Mouse (Mus musculus) neural tube, embryonic 14.5 days (tissue): ENCODE measurements at regions not wholly inside any gene's neighbourhood (a gene's known extent, or its start where the extent isn't known, plus 50 kb on each side); places are given as distances from the start of the nearest gene placed in this dataset.

Source experiments
- ATAC-seq: fragments of 200-750 bp; cut with Nextera tagmentation; 2 replicates; pipeline ENCODE4 v1.8.0; 2017; ENCODE audit warnings: low read depth, mild to moderate bottlenecking, moderate TSS enrichment, moderate library complexity
- H3K27ac ChIP-seq: fragments of 300-500 bp; sonication (generic); 2 replicates; pipeline ENCODE4 v1.5.1; 2014; ENCODE audit warnings: low read depth, mild to moderate bottlenecking, control low read depth, low read length, moderate library complexity, mixed read lengths
- H3K27me3 ChIP-seq: fragments of 300-500 bp; sonication (generic); 2 replicates; pipeline ENCODE4 v1.6.1; 2014; ENCODE audit warnings: low read length; ENCODE audit not compliant: control insufficient read depth, insufficient read depth
- H3K36me3 ChIP-seq: fragments of 300-500 bp; sonication (generic); 2 replicates; pipeline ENCODE4 v1.6.1; 2014; ENCODE audit warnings: low read length, mixed read lengths; ENCODE audit not compliant: control insufficient read depth, insufficient read depth
- H3K4me1 ChIP-seq: fragments of 300-500 bp; sonication (generic); 2 replicates; pipeline ENCODE4 v1.6.1; 2014; ENCODE audit warnings: low read length; ENCODE audit not compliant: control insufficient read depth, insufficient read depth
- H3K4me2 ChIP-seq: fragments of 300-500 bp; sonication (generic); 2 replicates; pipeline ENCODE4 v1.6.1; 2014; ENCODE audit warnings: mild to moderate bottlenecking, low read depth, low read length, control low read depth
- H3K4me3 ChIP-seq: fragments of 300-500 bp; sonication (generic); 2 replicates; pipeline ENCODE4 v1.5.1; 2014; ENCODE audit warnings: low read depth, low read length, control low read depth, mixed read lengths
- H3K9ac ChIP-seq: fragments of 300-500 bp; sonication (generic); replicated peaks from 2 replicates; pipeline ENCODE4 v1.6.1; 2014; ENCODE audit warnings: low read depth, mild to moderate bottlenecking, control low read depth, low read length, mixed read lengths
- H3K9me3 ChIP-seq: fragments of 300-500 bp; sonication (generic); 2 replicates; pipeline ENCODE4 v1.6.1; 2016; ENCODE audit warnings: low read length; ENCODE audit not compliant: control insufficient read depth
- WGBS: fragments of 180-500 bp; shearing (Covaris S2); extraction: QIAGEN DNeasy Blood & Tissue Kit; methylation state at CpG from one replicate; pipeline ENCODE4 v1.1.7; 2014; 5-methylcytosine and 5-hydroxymethylcytosine counted together

DNA sequence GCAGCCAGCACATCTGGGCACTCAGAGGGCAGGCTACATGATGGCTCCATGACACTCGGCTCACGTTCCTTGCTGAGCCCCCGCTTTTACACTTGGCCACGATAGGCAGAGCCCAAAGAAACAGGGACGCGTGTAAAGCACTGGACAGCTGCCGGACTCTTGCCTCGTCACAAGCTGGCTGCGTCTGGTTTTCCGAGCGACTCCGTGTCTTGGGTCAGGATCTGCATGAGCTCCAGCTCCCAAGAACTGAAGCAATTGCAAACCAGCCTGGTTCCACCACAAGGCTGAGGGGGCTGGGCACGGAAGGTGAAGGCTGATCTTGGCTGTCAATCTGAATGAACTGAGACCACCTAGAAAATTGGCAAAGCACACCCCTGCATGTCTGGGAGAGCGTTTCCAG, 65.1 kb upstream of the Zfp423 start:
- WGBS, result 91% methylated on average over 14 of the region's 14 CpGs
- H3K27me3 ChIP-seq, result no peaks in the 10 kb centered on the region
- ATAC-seq, result no peak
- no peaks in the 10 kb centered on the region for H3K4me1 ChIP-seq
- no peak overlapping the region for H3K9ac ChIP-seq
- H3K9me3 ChIP-seq, result no peaks in the 10 kb centered on the region
- no peaks in the 10 kb centered on the region for H3K36me3 ChIP-seq
- no peak overlapping the region for H3K4me2 ChIP-seq
- no peak overlapping the region for H3K27ac ChIP-seq
- no peak overlapping the region for H3K4me3 ChIP-seq

DNA sequence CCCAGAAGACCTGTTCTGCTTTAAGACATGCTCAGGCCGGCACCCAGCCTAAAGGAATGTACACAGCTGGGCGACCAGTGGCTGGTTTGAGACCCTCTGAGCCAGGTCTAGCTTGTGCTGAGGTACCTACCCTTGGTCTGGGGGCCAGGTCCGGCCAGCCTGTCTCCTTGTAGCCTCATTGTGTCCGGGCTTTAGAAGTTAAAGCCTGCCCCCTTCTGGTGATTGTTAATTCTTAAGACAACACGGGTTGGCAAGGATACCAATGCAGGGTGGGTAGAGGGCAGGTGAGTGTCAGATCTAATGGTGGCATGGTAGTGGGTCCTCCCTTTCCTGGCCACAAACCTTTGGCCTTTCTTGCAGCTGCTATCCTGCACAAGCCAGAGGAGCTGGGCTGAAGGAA, 64.0 kb upstream of the Zfp423 start:
- no peak overlapping the region for H3K27ac ChIP-seq
- no peak overlapping the region for H3K4me2 ChIP-seq
- H3K36me3 ChIP-seq, result no peaks in the 10 kb centered on the region
- H3K4me3 ChIP-seq, result no peak overlapping the region
- H3K27me3 ChIP-seq, result no peaks in the 10 kb centered on the region
- 11% methylated on average over 5 of the region's 5 CpGs for WGBS
- H3K9ac ChIP-seq, result no peak overlapping the region
- no peaks in the 10 kb centered on the region for H3K9me3 ChIP-seq
- peak; percentile 51; the same call in 1 of the 2 replicates for ATAC-seq
- H3K4me1 ChIP-seq, result no peaks in the 10 kb centered on the region

DNA sequence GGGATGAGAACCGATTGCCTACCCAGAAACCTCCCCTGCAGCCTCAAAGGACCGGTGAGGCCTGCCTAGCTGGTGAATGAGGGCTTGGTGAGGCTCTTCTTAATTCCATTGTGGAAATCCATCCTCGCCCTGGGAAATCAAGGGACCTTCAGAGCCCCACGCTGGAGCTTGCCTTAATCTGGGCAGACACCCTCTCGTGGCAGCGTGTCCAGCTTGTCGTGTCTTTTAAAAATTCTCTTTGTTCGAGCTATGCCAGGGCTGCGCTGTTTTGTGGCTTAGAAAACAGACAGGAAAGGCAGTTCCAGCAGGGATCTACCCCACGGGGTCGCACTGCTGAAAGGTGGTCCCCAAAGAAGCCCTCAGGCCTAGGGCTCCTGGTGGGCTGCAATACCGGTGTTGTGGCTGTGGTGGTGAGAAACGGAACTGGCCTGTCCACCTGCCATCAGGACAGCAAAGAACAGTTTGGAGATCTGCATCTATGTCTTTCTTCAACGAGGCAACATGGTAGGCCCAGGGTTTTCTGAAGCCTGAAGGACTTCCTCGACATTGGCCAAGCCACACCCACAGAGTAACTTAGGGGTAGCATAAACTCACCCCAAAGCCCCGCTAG, 63.5 kb upstream of the Zfp423 start:
- Histone ChIP-seq H3K27ac (no peak overlapping the region), H3K36me3 (no peaks in the 10 kb centered on the region), H3K4me1 (no peaks in the 10 kb centered on the region), H3K9ac (no peak overlapping the region), H3K4me3 (no peak overlapping the region), H3K9me3 (no peaks in the 10 kb centered on the region), H3K4me2 (no peak overlapping the region), H3K27me3 (no peaks in the 10 kb centered on the region)
- no peak for ATAC-seq
- WGBS, result 69% methylated on average over 16 of the region's 16 CpGs

GRCm38 (mm10) chr8:88019243-88020115, 60.1 kb upstream of the Zfp423 start:
- no peaks in the 10 kb centered on the region for H3K27me3 ChIP-seq
- ATAC-seq, result no peak
- H3K27ac ChIP-seq, result no peak overlapping the region
- no peaks in the 10 kb centered on the region for H3K9me3 ChIP-seq
- H3K36me3 ChIP-seq, result no peaks in the 10 kb centered on the region
- 74% methylated on average over 17 of the region's 17 CpGs for WGBS
- no peak overlapping the region for H3K4me3 ChIP-seq
- no peaks in the 10 kb centered on the region for H3K4me1 ChIP-seq
- no peak overlapping the region for H3K4me2 ChIP-seq
- H3K9ac ChIP-seq, result no peak overlapping the region

DNA sequence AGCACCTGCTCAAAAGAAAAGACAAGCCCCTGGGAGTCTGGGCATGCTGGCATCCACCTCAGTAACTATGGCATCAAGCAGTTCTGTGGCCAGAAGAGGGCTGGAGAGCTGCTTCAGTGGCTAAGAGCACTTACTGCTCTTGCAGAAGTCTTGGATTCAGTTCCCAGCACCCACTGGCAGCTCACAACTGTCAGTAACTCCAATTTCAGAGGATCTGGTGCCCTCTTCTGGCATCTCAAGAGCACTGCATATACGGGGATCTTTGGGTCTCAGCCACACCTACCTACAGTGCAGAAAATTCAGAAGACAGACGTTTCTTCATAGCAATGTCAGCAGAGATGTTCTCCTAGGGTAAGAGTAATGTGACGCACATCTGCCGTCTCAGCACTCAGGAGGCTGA, 59.1 kb upstream of the Zfp423 start:
- no peak overlapping the region for H3K4me2 ChIP-seq
- no peak overlapping the region for H3K4me3 ChIP-seq
- H3K9ac ChIP-seq, result no peak overlapping the region
- 95% methylated on average over 4 of the region's 4 CpGs for WGBS
- H3K9me3 ChIP-seq, result no peaks in the 10 kb centered on the region
- no peak for ATAC-seq
- no peaks in the 10 kb centered on the region for H3K27me3 ChIP-seq
- no peak overlapping the region for H3K27ac ChIP-seq
- no peaks in the 10 kb centered on the region for H3K4me1 ChIP-seq
- no peaks in the 10 kb centered on the region for H3K36me3 ChIP-seq

GRCm38 (mm10) chr8:88012177-88012825, 52.9 kb upstream of the Zfp423 start:
- H3K27me3 ChIP-seq, result no peaks in the 10 kb centered on the region
- H3K4me2 ChIP-seq, result no peak overlapping the region
- no peaks in the 10 kb centered on the region for H3K36me3 ChIP-seq
- H3K9me3 ChIP-seq, result no peaks in the 10 kb centered on the region
- H3K4me1 ChIP-seq, result peaks cover 6% of the 10 kb centered on the region; the same call in 1 of the 2 replicates
- no peak overlapping the region for H3K9ac ChIP-seq
- peak; percentile 61; the same call in 1 of the 2 replicates for ATAC-seq
- no peak overlapping the region for H3K4me3 ChIP-seq
- WGBS, result 29% methylated on average over 15 of the region's 15 CpGs
- peak overlapping the region; percentile 44 for H3K27ac ChIP-seq

DNA sequence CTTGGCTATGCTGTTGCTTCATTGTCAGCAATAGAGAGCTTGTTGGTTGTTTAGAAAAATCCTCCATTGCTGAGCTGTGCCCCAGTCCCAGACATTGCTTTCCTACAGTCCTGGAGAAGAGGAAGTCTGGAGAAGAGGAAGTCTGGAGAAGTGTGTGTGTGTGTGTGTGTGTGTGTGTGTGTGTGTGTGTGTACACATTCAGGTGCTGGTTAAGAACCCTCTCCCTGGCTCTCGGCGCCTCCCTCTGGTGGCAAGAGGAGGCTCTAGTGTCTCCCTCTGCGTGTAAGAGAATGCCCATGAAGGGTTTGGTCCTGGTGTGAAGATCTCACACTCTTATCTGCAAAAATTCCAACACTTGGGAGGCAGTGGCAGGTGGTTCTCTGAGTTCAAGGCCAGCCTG, 51.2 kb upstream of the Zfp423 start:
- Histone ChIP-seq H3K27ac (no peak overlapping the region), H3K9ac (no peak overlapping the region), H3K4me1 (peaks cover 6% of the 10 kb centered on the region; the same call in 1 of the 2 replicates), H3K27me3 (no peaks in the 10 kb centered on the region), H3K36me3 (no peaks in the 10 kb centered on the region), H3K4me3 (no peak overlapping the region), H3K4me2 (no peak overlapping the region), H3K9me3 (no peaks in the 10 kb centered on the region)
- ATAC-seq, result no peak
- WGBS, result 33% methylated on average over 3 of the region's 3 CpGs

GRCm38 (mm10) chr8:88009878-88010277, 50.5 kb upstream of the Zfp423 start:
- Histone ChIP-seq H3K9ac (no peak overlapping the region), H3K4me2 (no peak overlapping the region), H3K9me3 (no peaks in the 10 kb centered on the region), H3K27ac (0 out of 2 replicates have a peak overlapping the region, but pooled peaks have one; percentile 16), H3K4me1 (peaks cover 6% of the 10 kb centered on the region; the same call in 1 of the 2 replicates), H3K27me3 (no peaks in the 10 kb centered on the region), H3K36me3 (no peaks in the 10 kb centered on the region), H3K4me3 (no peak overlapping the region)
- WGBS, result 70% methylated on average over 3 of the region's 3 CpGs
- ATAC-seq, result no peak
